Mouse (Mus musculus): ENCODE data around the gene Fkbp6. TPM values are rescaled to one million over a fixed set of nuclear protein-coding genes. Genes with fewer than 3 reads are reported as not detected.
A peak's percentile ranks its signal among the peaks of the same experiment; 100 is the strongest.

The Fkbp6 gene
- total and polyA plus RNA-seq, 2 experiments from 2014 or later = not detected

DNA sequence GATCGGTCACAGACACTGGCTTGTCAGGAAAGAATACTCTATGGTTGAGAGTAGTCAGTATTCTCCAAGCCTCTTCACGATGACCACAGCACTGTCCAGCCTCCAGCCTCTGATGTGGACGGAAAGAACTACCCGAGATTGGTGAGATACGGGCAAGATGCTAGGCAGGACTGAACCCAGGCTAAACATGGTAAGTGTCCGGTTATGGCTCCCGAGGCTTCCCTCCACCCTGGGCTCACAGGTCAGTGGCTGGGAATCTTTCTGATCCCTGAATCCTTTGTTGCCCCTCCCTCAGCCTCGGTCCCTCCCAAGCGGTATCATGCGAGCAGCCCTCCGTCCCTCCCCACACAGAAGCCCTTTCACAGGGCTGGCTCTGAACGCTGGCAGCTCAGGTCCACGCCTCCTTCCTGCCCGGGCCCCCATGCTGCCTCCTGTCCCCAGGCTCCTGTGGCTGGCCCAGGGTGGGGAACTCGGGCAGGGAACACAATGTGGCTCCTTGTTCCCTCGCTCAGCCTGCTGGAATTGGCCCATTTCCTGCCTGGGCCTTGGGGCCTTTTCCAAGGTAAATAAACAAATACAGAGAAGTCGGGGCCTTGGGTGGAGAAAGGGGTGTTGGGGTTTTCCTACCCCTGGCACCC is 85.9 kb downstream of the Fkbp6 start:
- peak; percentile 82 for ATAC-seq (ENCODE audit: insufficient read depth, low read depth)
- Histone ChIP-seq H3K9ac (replicated peaks; ENCODE audit: low read depth, low read length) (no peak overlapping the region), H3K4me2 (ENCODE audit: low read depth, low read length) (peak overlapping the region; percentile 38), H3K36me3 (replicated peaks; ENCODE audit: control insufficient read depth, insufficient read depth, low read length) (no peaks in the 10 kb centered on the region), H3K27ac (ENCODE audit: low read depth) (peak overlapping the region; percentile 43; the same call in 1 of the 2 replicates), H3K9me3 (replicated peaks; ENCODE audit: control insufficient read depth, low read length) (no peaks in the 10 kb centered on the region), H3K4me1 (ENCODE audit: control insufficient read depth, insufficient read depth) (0 out of 2 replicates have a peak, but pooled peaks cover 6% of the 10 kb centered on the region), H3K4me3 (ENCODE audit: low read depth, low read length) (no peak overlapping the region), H3K27me3 (ENCODE audit: control insufficient read depth, insufficient read depth, low read length) (no peaks in the 10 kb centered on the region)
- TF ChIP-seq EP300 (IDR thresholded peaks at IDR 0.05; ENCODE audit: low read depth) = no peak
- TF ChIP-seq CTCF (IDR thresholded peaks at IDR 0.05; ENCODE audit: low read depth) = no peak
- DNase-seq (ENCODE audit: low spot score) = peak; percentile 47
- WGBS = 19% methylated on average over 17 of the region's 17 CpGs

GRCm38 (mm10) chr5:135258280-135259150 is 91.3 kb downstream of the Fkbp6 start:
- H3K4me2 ChIP-seq (ENCODE audit: low read depth, low read length) = peak overlapping the region; percentile 49
- no peaks in the 10 kb centered on the region for H3K4me1 ChIP-seq (ENCODE audit: control insufficient read depth, insufficient read depth)
- no peak for DNase-seq (ENCODE audit: low spot score)
- no peaks in the 10 kb centered on the region for H3K36me3 ChIP-seq (replicated peaks; ENCODE audit: control insufficient read depth, insufficient read depth, low read length)
- WGBS = 37% methylated on average over 30 of the region's 30 CpGs
- H3K9me3 ChIP-seq (replicated peaks; ENCODE audit: control insufficient read depth, low read length) = 0 out of 2 replicates have a peak, but pooled peaks cover 6% of the 10 kb centered on the region
- H3K27me3 ChIP-seq (ENCODE audit: control insufficient read depth, insufficient read depth, low read length) = no peaks in the 10 kb centered on the region
- ATAC-seq (ENCODE audit: insufficient read depth, low read depth) = no peak
- H3K4me3 ChIP-seq (ENCODE audit: low read depth, low read length) = peak overlapping the region; percentile 22; the same call in 1 of the 2 replicates
- H3K27ac ChIP-seq (ENCODE audit: low read depth) = peak overlapping the region; percentile 52
- no peak for TF ChIP-seq EP300 (IDR thresholded peaks at IDR 0.05; ENCODE audit: low read depth)
- no peak for TF ChIP-seq CTCF (IDR thresholded peaks at IDR 0.05; ENCODE audit: low read depth)
- H3K9ac ChIP-seq (replicated peaks; ENCODE audit: low read depth, low read length) = peak overlapping the region; percentile 16; the same call in 1 of the 2 replicates

GRCm38 (mm10) chr5:135257559-135257958 is 92.3 kb downstream of the Fkbp6 start:
- WGBS = 80% methylated on average over 12 of the region's 12 CpGs
- no peak for ATAC-seq (ENCODE audit: insufficient read depth, low read depth)
- H3K27ac ChIP-seq (ENCODE audit: low read depth) = no peak overlapping the region

GRCm38 (mm10) chr5:135256166-135256565 is 93.7 kb downstream of the Fkbp6 start:
- ATAC-seq (ENCODE audit: insufficient read depth, low read depth) = no peak
- 80% methylated on average over 3 of the region's 3 CpGs for WGBS

More at GRCm38 (mm10) chr5:135257559-135257958, 92.3 kb downstream of the Fkbp6 start:
- H3K9ac ChIP-seq (replicated peaks; ENCODE audit: low read depth, low read length) = no peak overlapping the region
- no peak for DNase-seq (ENCODE audit: low spot score)
- H3K36me3 ChIP-seq (replicated peaks; ENCODE audit: control insufficient read depth, insufficient read depth, low read length) = no peaks in the 10 kb centered on the region
- H3K4me1 ChIP-seq (ENCODE audit: control insufficient read depth, insufficient read depth) = 0 out of 2 replicates have a peak, but pooled peaks cover 4% of the 10 kb centered on the region
- H3K4me3 ChIP-seq (ENCODE audit: low read depth, low read length) = no peak overlapping the region
- 0 out of 2 replicates have a peak, but pooled peaks cover 6% of the 10 kb centered on the region for H3K9me3 ChIP-seq (replicated peaks; ENCODE audit: control insufficient read depth, low read length)
- no peak overlapping the region for H3K4me2 ChIP-seq (ENCODE audit: low read depth, low read length)
- no peaks in the 10 kb centered on the region for H3K27me3 ChIP-seq (ENCODE audit: control insufficient read depth, insufficient read depth, low read length)
- TF ChIP-seq EP300 (IDR thresholded peaks at IDR 0.05; ENCODE audit: low read depth) = no peak
- TF ChIP-seq CTCF (IDR thresholded peaks at IDR 0.05; ENCODE audit: low read depth) = no peak

GRCm38 (mm10) chr5:135253741-135254401 is 96.0 kb downstream of the Fkbp6 start:
- ATAC-seq (ENCODE audit: insufficient read depth, low read depth) (no peak), DNase-seq (ENCODE audit: low spot score) (no peak)
- H3K4me2 ChIP-seq (ENCODE audit: low read depth, low read length) = no peak overlapping the region
- H3K4me3 ChIP-seq (ENCODE audit: low read depth, low read length) = no peak overlapping the region
- no peak overlapping the region for H3K27ac ChIP-seq (ENCODE audit: low read depth)
- 35% methylated on average over 12 of the region's 12 CpGs for WGBS
- H3K27me3 ChIP-seq (ENCODE audit: control insufficient read depth, insufficient read depth, low read length) = peaks cover 17% of the 10 kb centered on the region
- TF ChIP-seq CTCF (IDR thresholded peaks at IDR 0.05; ENCODE audit: low read depth) (no peak), EP300 (IDR thresholded peaks at IDR 0.05; ENCODE audit: low read depth) (no peak)
- H3K4me1 ChIP-seq (ENCODE audit: control insufficient read depth, insufficient read depth) = peaks cover 16% of the 10 kb centered on the region; the same call in 1 of the 2 replicates
- no peak overlapping the region for H3K9ac ChIP-seq (replicated peaks; ENCODE audit: low read depth, low read length)
- H3K9me3 ChIP-seq (replicated peaks; ENCODE audit: control insufficient read depth, low read length) = 0 out of 2 replicates have a peak, but pooled peaks cover 6% of the 10 kb centered on the region
- H3K36me3 ChIP-seq (replicated peaks; ENCODE audit: control insufficient read depth, insufficient read depth, low read length) = no peaks in the 10 kb centered on the region

More at GRCm38 (mm10) chr5:135256166-135256565, 93.7 kb downstream of the Fkbp6 start:
- Histone ChIP-seq H3K4me3 (ENCODE audit: low read depth, low read length) (no peak overlapping the region), H3K27ac (ENCODE audit: low read depth) (no peak overlapping the region), H3K9me3 (replicated peaks; ENCODE audit: control insufficient read depth, low read length) (0 out of 2 replicates have a peak, but pooled peaks cover 6% of the 10 kb centered on the region), H3K4me2 (ENCODE audit: low read depth, low read length) (no peak overlapping the region), H3K9ac (replicated peaks; ENCODE audit: low read depth, low read length) (no peak overlapping the region), H3K27me3 (ENCODE audit: control insufficient read depth, insufficient read depth, low read length) (no peaks in the 10 kb centered on the region), H3K36me3 (replicated peaks; ENCODE audit: control insufficient read depth, insufficient read depth, low read length) (no peaks in the 10 kb centered on the region), H3K4me1 (ENCODE audit: control insufficient read depth, insufficient read depth) (peaks cover 8% of the 10 kb centered on the region; the same call in 1 of the 2 replicates)
- DNase-seq (ENCODE audit: low spot score) = no peak
- TF ChIP-seq EP300 (IDR thresholded peaks at IDR 0.05; ENCODE audit: low read depth) = no peak

All from heart, postnatal 0 days (tissue).